Mouse (Mus musculus) midbrain, embryonic 13.5 days (tissue): ENCODE measurements at regions not wholly inside any gene's neighbourhood (a gene's known extent, or its start where the extent isn't known, plus 50 kb on each side); places are given as distances from the start of the nearest gene placed in this dataset.

ENCODE experiments used
- ATAC-seq: fragments of 200-750 bp; cut with Nextera tagmentation; 2 replicates; pipeline ENCODE4 v1.8.0; 2017; ENCODE audit warnings: mild to moderate bottlenecking, moderate TSS enrichment, moderate library complexity
- H3K27ac ChIP-seq: fragments of 300-500 bp; sonication (generic); 2 replicates; pipeline ENCODE4 v1.5.1; 2015; ENCODE audit warnings: inconsistent platforms, mild to moderate bottlenecking, moderate library complexity
- H3K27me3 ChIP-seq: fragments of 300-500 bp; sonication (generic); 2 replicates; pipeline ENCODE4 v1.6.1; 2015; ENCODE audit warnings: mild to moderate bottlenecking, inconsistent platforms
- H3K36me3 ChIP-seq: fragments of 300-500 bp; sonication (generic); 2 replicates; pipeline ENCODE4 v1.6.1; 2015; ENCODE audit warnings: mild to moderate bottlenecking, inconsistent platforms
- H3K4me1 ChIP-seq: fragments of 300-500 bp; sonication (generic); replicated peaks from 2 replicates; pipeline ENCODE4 v1.6.1; 2015; ENCODE audit warnings: inconsistent platforms
- H3K4me2 ChIP-seq: fragments of 300-500 bp; sonication (generic); replicated peaks from 2 replicates; pipeline ENCODE4 v1.6.1; 2015; ENCODE audit warnings: moderate library complexity, mild to moderate bottlenecking, inconsistent platforms
- H3K4me3 ChIP-seq: fragments of 300-500 bp; sonication (generic); replicated peaks from 2 replicates; pipeline ENCODE4 v1.5.1; 2015; ENCODE audit warnings: mild to moderate bottlenecking, inconsistent platforms
- H3K9ac ChIP-seq: fragments of 300-500 bp; sonication (generic); replicated peaks from 2 replicates; pipeline ENCODE4 v1.6.1; 2015; ENCODE audit warnings: mild to moderate bottlenecking, inconsistent platforms
- H3K9me3 ChIP-seq: fragments of 300-500 bp; sonication (generic); 2 replicates; pipeline ENCODE4 v1.6.1; 2016; ENCODE audit warnings: mild to moderate bottlenecking, inconsistent platforms
- WGBS: fragments of 180-500 bp; shearing (Covaris S2); methylation state at CpG from one replicate; pipeline ENCODE4 v1.1.7; 2015; 5-methylcytosine and 5-hydroxymethylcytosine counted together

DNA sequence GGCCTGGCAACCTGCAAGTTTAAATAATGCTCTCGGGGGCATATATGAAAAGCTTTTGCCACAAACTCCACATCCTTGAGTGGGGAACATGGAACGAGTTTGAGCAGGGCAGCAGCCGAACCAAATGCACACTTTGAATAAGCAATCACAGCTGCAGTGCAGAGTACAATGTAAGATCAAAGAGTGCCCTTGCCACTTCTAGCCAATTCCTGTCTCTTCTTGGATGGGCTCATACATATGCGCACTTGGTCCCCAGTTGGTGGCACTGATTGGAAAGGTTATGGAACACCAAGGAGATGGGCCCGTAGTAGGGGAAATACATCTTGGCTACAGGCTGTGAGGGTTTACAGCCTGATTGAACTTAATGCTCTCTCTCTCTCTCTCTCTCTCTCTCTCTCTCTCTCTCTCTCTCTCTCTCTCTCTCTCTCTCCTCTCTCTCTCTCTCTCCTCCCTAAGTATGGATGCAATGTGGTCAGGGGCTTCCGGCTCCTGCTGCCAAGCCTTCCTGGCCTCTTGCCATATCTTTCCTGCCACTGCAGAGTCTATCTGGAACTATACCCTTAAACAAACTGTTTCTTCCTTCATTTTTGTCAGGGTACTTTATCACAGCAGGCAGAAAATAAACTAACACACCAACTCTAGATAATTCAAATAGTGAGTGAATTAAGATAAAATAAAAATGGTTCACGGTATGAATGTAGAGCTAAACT, 88.6 kb upstream of the Mbnl3 start:
- Histone ChIP-seq H3K9ac (no peak overlapping the region), H3K4me2 (no peak overlapping the region), H3K27ac (no peak overlapping the region), H3K36me3 (no peaks in the 10 kb centered on the region), H3K27me3 (no peaks in the 10 kb centered on the region), H3K4me1 (no peaks in the 10 kb centered on the region), H3K9me3 (no peaks in the 10 kb centered on the region), H3K4me3 (no peak overlapping the region)
- 80% methylated on average over 7 of the region's 7 CpGs for WGBS
- no peak for ATAC-seq

DNA sequence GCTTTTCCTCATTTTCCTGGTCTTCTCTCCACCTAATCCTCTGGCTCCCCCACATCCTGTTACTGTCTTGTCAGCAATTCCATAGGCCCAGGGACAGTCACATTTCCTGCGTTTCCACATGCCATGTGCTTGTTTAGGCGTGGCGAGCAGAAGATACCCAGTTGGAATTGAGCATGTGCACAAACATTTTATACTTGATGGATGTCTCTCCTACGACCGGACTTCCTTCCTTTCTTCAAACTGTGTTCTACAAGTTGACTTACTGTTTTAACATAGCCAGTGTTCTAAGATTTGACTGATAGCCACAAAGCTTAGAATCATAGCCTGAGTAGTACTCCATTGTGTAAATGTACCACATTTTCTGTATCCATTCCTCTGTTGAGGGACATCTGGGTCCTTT, 86.0 kb upstream of the Mbnl3 start:
- Histone ChIP-seq H3K9ac (no peak overlapping the region), H3K4me3 (no peak overlapping the region), H3K4me2 (no peak overlapping the region), H3K27me3 (no peaks in the 10 kb centered on the region), H3K4me1 (no peaks in the 10 kb centered on the region), H3K9me3 (no peaks in the 10 kb centered on the region), H3K27ac (no peak overlapping the region), H3K36me3 (no peaks in the 10 kb centered on the region)
- no peak for ATAC-seq
- 91% methylated on average over 5 of the region's 5 CpGs for WGBS

DNA sequence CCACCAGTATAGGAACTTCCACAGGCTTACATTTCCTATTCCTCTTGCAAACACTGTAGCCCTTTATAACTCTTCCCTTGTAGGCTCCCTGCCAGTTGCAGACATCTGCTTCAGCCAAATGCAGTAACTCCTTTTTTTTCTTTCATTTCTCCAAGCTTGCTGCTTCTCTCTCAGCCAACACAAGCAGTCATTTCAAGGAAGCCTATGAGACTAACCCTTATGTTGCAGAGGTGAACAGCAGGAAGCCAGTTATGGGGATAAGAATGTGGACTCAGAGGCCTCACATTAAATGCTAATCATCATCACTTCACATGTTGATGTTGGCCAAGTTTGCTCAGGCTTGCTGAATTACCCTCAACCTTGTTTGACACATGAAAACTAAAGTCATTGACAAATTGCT, 71.9 kb upstream of the Mbnl3 start:
- no peak for ATAC-seq
- H3K36me3 ChIP-seq: no peaks in the 10 kb centered on the region
- no peak overlapping the region for H3K4me3 ChIP-seq
- H3K4me2 ChIP-seq: no peak overlapping the region
- H3K27me3 ChIP-seq: no peaks in the 10 kb centered on the region
- no peak overlapping the region for H3K9ac ChIP-seq
- no peak overlapping the region for H3K27ac ChIP-seq
- H3K4me1 ChIP-seq: no peaks in the 10 kb centered on the region
- no peaks in the 10 kb centered on the region for H3K9me3 ChIP-seq

DNA sequence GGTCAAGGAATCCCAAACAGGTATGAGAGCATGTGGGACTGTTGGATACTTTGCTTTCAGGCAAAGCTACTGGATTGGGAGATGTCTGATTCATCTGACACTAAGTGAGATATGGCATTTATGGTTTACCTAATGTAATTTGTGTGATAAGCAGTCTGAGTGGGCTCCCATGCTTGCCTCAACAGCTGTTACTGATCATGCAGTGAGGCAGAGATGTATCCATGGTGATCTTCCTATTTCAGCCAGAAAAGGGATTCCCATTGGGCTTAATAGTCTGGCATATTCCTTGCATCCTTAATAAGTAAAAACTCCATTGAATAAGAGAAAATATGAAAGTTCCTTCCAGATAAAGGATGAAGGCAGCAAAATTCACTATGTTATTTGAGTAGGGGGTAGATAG, 58.4 kb upstream of the Mbnl3 start:
- Histone ChIP-seq H3K4me2 (no peak overlapping the region), H3K9me3 (no peaks in the 10 kb centered on the region), H3K36me3 (no peaks in the 10 kb centered on the region), H3K27me3 (no peaks in the 10 kb centered on the region), H3K4me3 (no peak overlapping the region), H3K27ac (no peak overlapping the region), H3K9ac (no peak overlapping the region), H3K4me1 (no peaks in the 10 kb centered on the region)
- 0 out of 2 replicates have a peak, but pooled peaks have one; percentile 53 for ATAC-seq
